Mouse (Mus musculus): Measurements from ENCODE around the gene Sphkap. TPM values are rescaled to one million over a fixed set of nuclear protein-coding genes. Genes with fewer than 3 reads are reported as not detected.

Sphkap gene
- polyA plus RNA-seq, 1 experiment from 2014 or later = 3.1 TPM

DNA sequence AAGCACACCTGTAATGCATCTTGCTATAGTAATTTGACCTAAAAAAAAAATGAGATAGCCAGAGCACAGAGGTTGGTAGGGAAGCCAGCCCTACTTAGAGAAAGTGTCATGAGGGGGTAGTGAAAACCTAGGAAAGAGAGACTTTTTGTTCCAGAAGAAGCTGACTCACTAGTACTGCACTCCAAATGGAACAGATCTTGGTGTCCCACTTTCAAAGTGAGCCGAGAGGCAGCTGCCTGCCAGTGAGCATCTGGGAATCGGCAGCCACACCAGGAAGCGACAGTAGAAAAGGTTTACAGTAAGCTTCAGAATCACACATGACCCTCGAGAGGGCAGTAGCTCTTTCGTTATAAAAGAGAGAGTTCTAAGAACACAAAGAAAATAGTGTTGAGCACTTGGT lies 12.4 kb downstream of the Sphkap start:
- H3K4me2 ChIP-seq (ENCODE audit: low read length) = no peak overlapping the region
- H3K9ac ChIP-seq (ENCODE audit: low read length) = no peak overlapping the region
- DNase-seq (ENCODE audit: low spot score) (no peak), ATAC-seq (replicated peaks; ENCODE audit: low FRiP score, low TSS enrichment, low read depth) (no peak)
- 66% methylated on average over 5 of the region's 5 CpGs for WGBS
- H3K4me3 ChIP-seq (ENCODE audit: low read depth, low read length) = no peak overlapping the region
- no peaks in the 10 kb centered on the region for H3K36me3 ChIP-seq (ENCODE audit: control insufficient read depth, insufficient read depth, low read length)
- no peak overlapping the region for H3K27ac ChIP-seq (ENCODE audit: low read depth)
- H3K9me3 ChIP-seq (ENCODE audit: control insufficient read depth, low read length) = no peaks in the 10 kb centered on the region
- no peaks in the 10 kb centered on the region for H3K27me3 ChIP-seq (replicated peaks; ENCODE audit: control insufficient read depth, insufficient read depth, low read length)
- no peaks in the 10 kb centered on the region for H3K4me1 ChIP-seq (replicated peaks; ENCODE audit: control insufficient read depth, insufficient read depth, low read length)

DNA sequence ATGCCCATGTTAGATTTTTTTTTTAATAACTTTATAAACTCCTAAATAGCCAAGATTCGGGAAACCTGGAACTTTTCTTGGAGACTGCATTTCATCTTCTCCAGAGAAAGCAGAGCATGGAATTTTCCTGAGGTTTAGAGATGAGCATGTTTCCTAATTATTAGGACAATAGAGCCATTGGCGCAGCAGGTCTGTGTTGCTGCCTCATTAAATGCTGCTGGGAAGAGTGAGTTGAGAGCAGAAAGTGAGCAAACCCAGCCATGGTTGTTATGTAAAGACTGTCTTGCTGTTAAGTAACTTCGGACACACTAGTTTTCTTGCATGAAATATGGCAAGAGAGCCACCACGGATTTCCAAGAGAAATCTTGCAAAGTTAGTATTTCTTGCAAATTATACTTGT lies 18.6 kb downstream of the Sphkap start:
- Histone ChIP-seq H3K27me3 (replicated peaks; ENCODE audit: control insufficient read depth, insufficient read depth, low read length) (no peaks in the 10 kb centered on the region), H3K4me1 (replicated peaks; ENCODE audit: control insufficient read depth, insufficient read depth, low read length) (no peaks in the 10 kb centered on the region), H3K9ac (ENCODE audit: low read length) (no peak overlapping the region), H3K36me3 (ENCODE audit: control insufficient read depth, insufficient read depth, low read length) (no peaks in the 10 kb centered on the region), H3K27ac (ENCODE audit: low read depth) (no peak overlapping the region), H3K4me2 (ENCODE audit: low read length) (no peak overlapping the region), H3K9me3 (ENCODE audit: control insufficient read depth, low read length) (no peaks in the 10 kb centered on the region), H3K4me3 (ENCODE audit: low read depth, low read length) (no peak overlapping the region)
- DNase-seq (ENCODE audit: low spot score) (no peak), ATAC-seq (replicated peaks; ENCODE audit: low FRiP score, low TSS enrichment, low read depth) (no peak)
- 67% methylated on average over 4 of the region's 4 CpGs for WGBS

DNA sequence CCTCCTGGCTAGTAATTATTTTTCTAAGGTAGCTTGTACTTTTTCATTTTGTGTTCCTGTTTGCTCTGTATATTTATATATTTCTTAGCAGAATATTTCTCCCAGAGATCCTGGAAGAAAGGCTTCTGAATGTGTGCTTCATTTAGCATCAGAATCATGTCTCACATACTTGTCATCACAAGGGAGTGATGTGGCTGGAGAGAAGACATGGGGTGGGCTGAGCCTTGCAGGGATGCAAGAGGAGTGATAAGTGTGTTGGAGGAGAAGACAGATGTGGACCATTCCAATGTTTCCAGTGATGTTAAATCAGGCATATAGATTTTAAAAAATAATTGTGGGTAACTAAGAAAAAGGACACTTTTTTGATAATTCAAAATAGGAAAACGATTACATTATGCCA lies 30.6 kb downstream of the Sphkap start:
- H3K4me3 ChIP-seq (ENCODE audit: low read depth, low read length) = no peak overlapping the region
- no peaks in the 10 kb centered on the region for H3K4me1 ChIP-seq (replicated peaks; ENCODE audit: control insufficient read depth, insufficient read depth, low read length)
- 75% methylated on average over 1 of the region's 1 CpGs for WGBS
- ATAC-seq (replicated peaks; ENCODE audit: low FRiP score, low TSS enrichment, low read depth) = no peak
- no peak for DNase-seq (ENCODE audit: low spot score)
- no peaks in the 10 kb centered on the region for H3K36me3 ChIP-seq (ENCODE audit: control insufficient read depth, insufficient read depth, low read length)
- no peak overlapping the region for H3K4me2 ChIP-seq (ENCODE audit: low read length)
- no peak overlapping the region for H3K9ac ChIP-seq (ENCODE audit: low read length)
- no peak overlapping the region for H3K27ac ChIP-seq (ENCODE audit: low read depth)
- H3K27me3 ChIP-seq (replicated peaks; ENCODE audit: control insufficient read depth, insufficient read depth, low read length) = no peaks in the 10 kb centered on the region
- H3K9me3 ChIP-seq (ENCODE audit: control insufficient read depth, low read length) = no peaks in the 10 kb centered on the region

DNA sequence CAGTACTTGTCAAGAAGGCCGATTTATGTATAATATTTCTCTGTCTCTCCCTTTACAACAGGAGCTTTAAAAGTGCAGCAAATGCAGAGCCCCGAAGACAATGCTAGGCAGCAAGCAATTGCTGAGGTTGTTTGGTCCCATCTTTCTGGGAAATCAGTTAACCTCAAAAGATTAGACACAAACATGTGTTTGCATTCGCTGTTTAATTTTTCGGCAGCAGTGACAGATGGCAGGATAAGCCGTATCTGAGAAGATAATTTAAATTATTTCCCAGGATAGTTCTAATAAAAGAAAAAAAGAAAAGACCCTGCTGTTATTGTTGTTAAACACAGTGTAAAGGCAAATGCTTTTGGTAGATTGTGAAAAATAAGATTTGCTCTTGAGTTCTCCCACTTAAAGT lies 41.5 kb downstream of the Sphkap start:
- DNase-seq (ENCODE audit: low spot score) = no peak
- Histone ChIP-seq H3K27ac (ENCODE audit: low read depth) (no peak overlapping the region), H3K9me3 (ENCODE audit: control insufficient read depth, low read length) (no peaks in the 10 kb centered on the region), H3K27me3 (replicated peaks; ENCODE audit: control insufficient read depth, insufficient read depth, low read length) (no peaks in the 10 kb centered on the region), H3K4me1 (replicated peaks; ENCODE audit: control insufficient read depth, insufficient read depth, low read length) (no peaks in the 10 kb centered on the region), H3K36me3 (ENCODE audit: control insufficient read depth, insufficient read depth, low read length) (no peaks in the 10 kb centered on the region), H3K4me2 (ENCODE audit: low read length) (no peak overlapping the region), H3K4me3 (ENCODE audit: low read depth, low read length) (no peak overlapping the region), H3K9ac (ENCODE audit: low read length) (no peak overlapping the region)
- 76% methylated on average over 5 of the region's 5 CpGs for WGBS
- no peak for ATAC-seq (replicated peaks; ENCODE audit: low FRiP score, low TSS enrichment, low read depth)

DNA sequence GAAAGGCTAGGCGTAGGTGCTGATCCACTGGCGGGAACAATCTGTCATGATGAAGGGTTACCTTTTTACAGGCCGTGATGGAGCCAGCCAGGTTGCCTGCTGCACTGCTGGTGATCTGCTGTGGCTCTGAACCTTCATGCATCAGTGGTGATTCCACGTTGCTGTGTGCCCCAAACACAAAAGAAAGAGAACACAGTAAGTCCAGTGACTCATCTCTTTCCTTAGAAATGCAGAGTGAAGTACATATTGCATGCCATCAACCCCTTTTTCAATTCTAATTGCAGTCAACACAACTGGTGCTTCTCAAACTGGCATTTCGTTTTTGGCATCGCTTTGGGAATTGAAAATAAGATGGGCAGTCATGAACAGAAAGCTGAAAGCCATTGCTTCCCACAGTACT lies 45.8 kb downstream of the Sphkap start:
- Histone ChIP-seq H3K9me3 (ENCODE audit: control insufficient read depth, low read length) (no peaks in the 10 kb centered on the region), H3K9ac (ENCODE audit: low read length) (no peak overlapping the region), H3K4me1 (replicated peaks; ENCODE audit: control insufficient read depth, insufficient read depth, low read length) (no peaks in the 10 kb centered on the region), H3K4me2 (ENCODE audit: low read length) (no peak overlapping the region), H3K27ac (ENCODE audit: low read depth) (no peak overlapping the region), H3K4me3 (ENCODE audit: low read depth, low read length) (no peak overlapping the region), H3K27me3 (replicated peaks; ENCODE audit: control insufficient read depth, insufficient read depth, low read length) (no peaks in the 10 kb centered on the region), H3K36me3 (ENCODE audit: control insufficient read depth, insufficient read depth, low read length) (no peaks in the 10 kb centered on the region)
- ATAC-seq (replicated peaks; ENCODE audit: low FRiP score, low TSS enrichment, low read depth) (no peak), DNase-seq (ENCODE audit: low spot score) (no peak)
- 84% methylated on average over 6 of the region's 6 CpGs for WGBS

DNA sequence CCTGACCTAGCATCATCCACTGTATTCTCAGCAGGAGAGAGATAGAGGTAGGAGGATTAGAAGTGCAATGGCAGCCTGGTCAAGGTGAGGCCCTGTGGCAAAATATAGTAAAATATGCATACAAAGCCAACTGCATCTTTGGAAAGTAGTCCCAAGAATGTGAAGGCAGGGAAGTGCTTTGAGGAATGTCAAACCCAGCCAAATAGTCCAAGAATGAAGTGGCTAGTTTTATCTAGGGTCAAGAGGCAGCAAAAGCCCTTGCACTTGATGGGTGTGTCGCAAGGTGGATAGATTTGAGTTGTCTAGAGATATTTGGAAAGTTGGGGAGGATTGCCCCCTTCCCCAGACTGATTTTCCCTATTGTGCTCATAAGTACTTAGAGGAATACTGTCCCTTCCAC lies 61.5 kb downstream of the Sphkap start:
- Histone ChIP-seq H3K9me3 (ENCODE audit: control insufficient read depth, low read length) (no peaks in the 10 kb centered on the region), H3K36me3 (ENCODE audit: control insufficient read depth, insufficient read depth, low read length) (no peaks in the 10 kb centered on the region), H3K4me3 (ENCODE audit: low read depth, low read length) (no peak overlapping the region), H3K27me3 (replicated peaks; ENCODE audit: control insufficient read depth, insufficient read depth, low read length) (no peaks in the 10 kb centered on the region), H3K4me2 (ENCODE audit: low read length) (no peak overlapping the region), H3K9ac (ENCODE audit: low read length) (no peak overlapping the region), H3K4me1 (replicated peaks; ENCODE audit: control insufficient read depth, insufficient read depth, low read length) (no peaks in the 10 kb centered on the region), H3K27ac (ENCODE audit: low read depth) (no peak overlapping the region)
- 92% methylated on average over 1 of the region's 1 CpGs for WGBS
- ATAC-seq (replicated peaks; ENCODE audit: low FRiP score, low TSS enrichment, low read depth) = no peak
- no peak for DNase-seq (ENCODE audit: low spot score)

DNA sequence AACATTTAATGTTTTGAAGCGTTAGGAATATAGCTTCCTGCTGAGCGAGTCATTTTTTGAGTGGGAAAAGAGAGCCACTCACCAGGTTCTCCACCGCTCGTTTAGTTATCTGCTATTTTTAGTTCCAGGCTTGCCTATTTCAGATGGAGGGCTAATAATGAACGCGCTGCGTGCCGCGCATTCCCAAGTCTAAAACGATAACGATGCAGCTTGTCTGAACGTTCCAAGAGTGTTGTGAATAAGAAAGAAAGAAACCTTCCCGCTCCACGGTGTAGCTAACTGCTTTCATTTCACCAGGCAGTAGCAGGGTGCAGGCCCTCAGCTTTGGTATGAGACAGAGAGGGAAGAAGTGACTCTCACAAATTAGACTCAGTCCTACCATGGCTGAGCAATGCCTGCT lies 62.4 kb downstream of the Sphkap start:
- Histone ChIP-seq H3K27ac (ENCODE audit: low read depth) (no peak overlapping the region), H3K27me3 (replicated peaks; ENCODE audit: control insufficient read depth, insufficient read depth, low read length) (no peaks in the 10 kb centered on the region), H3K9me3 (ENCODE audit: control insufficient read depth, low read length) (no peaks in the 10 kb centered on the region), H3K9ac (ENCODE audit: low read length) (no peak overlapping the region), H3K4me1 (replicated peaks; ENCODE audit: control insufficient read depth, insufficient read depth, low read length) (no peaks in the 10 kb centered on the region), H3K4me3 (ENCODE audit: low read depth, low read length) (no peak overlapping the region), H3K4me2 (ENCODE audit: low read length) (no peak overlapping the region), H3K36me3 (ENCODE audit: control insufficient read depth, insufficient read depth, low read length) (no peaks in the 10 kb centered on the region)
- ATAC-seq (replicated peaks; ENCODE audit: low FRiP score, low TSS enrichment, low read depth) (no peak), DNase-seq (ENCODE audit: low spot score) (no peak)
- 80% methylated on average over 14 of the region's 14 CpGs for WGBS

DNA sequence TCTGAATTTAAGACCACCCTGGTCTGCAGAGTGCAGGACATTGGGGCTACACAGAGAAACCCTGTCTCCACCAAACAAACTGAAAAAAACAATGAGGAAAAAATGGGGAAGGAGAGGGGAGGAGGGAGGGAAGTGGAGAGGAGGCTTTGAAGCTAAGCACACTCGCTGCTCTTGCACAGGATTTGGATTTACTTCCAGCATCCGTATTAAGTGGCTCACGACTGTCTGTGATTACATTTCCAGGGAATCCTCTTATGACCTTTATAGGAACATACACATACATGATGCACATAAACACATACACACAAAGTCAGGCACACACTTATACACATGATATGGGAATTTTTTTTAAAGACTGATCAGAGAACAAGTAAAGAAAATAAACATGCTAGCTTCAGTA lies 62.9 kb downstream of the Sphkap start:
- Histone ChIP-seq H3K4me1 (replicated peaks; ENCODE audit: control insufficient read depth, insufficient read depth, low read length) (no peaks in the 10 kb centered on the region), H3K36me3 (ENCODE audit: control insufficient read depth, insufficient read depth, low read length) (no peaks in the 10 kb centered on the region), H3K9ac (ENCODE audit: low read length) (no peak overlapping the region), H3K27ac (ENCODE audit: low read depth) (no peak overlapping the region), H3K27me3 (replicated peaks; ENCODE audit: control insufficient read depth, insufficient read depth, low read length) (no peaks in the 10 kb centered on the region), H3K9me3 (ENCODE audit: control insufficient read depth, low read length) (no peaks in the 10 kb centered on the region), H3K4me3 (ENCODE audit: low read depth, low read length) (no peak overlapping the region), H3K4me2 (ENCODE audit: low read length) (no peak overlapping the region)
- DNase-seq (ENCODE audit: low spot score) (no peak), ATAC-seq (replicated peaks; ENCODE audit: low FRiP score, low TSS enrichment, low read depth) (no peak)
- WGBS = 47% methylated on average over 3 of the region's 3 CpGs

DNA sequence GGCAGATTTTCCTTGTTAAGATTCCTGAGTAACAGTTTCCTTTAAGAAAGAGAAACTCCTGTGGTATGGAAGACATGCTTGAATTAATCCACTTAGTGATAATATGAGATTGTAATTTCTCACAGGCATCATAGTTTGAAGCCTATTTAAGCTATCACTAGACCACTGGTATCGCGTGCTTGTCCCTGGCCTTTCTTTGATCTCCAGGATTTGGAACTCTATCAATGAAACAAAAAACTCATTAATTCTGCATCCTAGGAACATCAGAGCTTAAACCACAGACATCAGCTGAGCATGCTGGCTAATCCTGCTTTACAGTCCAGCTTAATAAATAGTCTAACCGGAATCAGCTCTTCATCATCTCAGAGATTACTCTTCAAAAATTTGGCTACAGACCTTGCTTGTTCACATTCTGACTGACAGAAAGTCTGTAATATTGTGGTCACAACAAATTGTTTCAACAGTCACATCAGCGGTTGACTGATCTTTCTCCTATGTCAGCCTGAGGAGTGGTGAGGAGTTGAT lies 65.2 kb downstream of the Sphkap start:
- Histone ChIP-seq H3K4me2 (ENCODE audit: low read length) (no peak overlapping the region), H3K4me3 (ENCODE audit: low read depth, low read length) (no peak overlapping the region), H3K27me3 (replicated peaks; ENCODE audit: control insufficient read depth, insufficient read depth, low read length) (no peaks in the 10 kb centered on the region), H3K9ac (ENCODE audit: low read length) (no peak overlapping the region), H3K9me3 (ENCODE audit: control insufficient read depth, low read length) (no peaks in the 10 kb centered on the region), H3K4me1 (replicated peaks; ENCODE audit: control insufficient read depth, insufficient read depth, low read length) (no peaks in the 10 kb centered on the region), H3K27ac (ENCODE audit: low read depth) (no peak overlapping the region), H3K36me3 (ENCODE audit: control insufficient read depth, insufficient read depth, low read length) (no peaks in the 10 kb centered on the region)
- ATAC-seq (replicated peaks; ENCODE audit: low FRiP score, low TSS enrichment, low read depth) (no peak), DNase-seq (ENCODE audit: low spot score) (no peak)
- 81% methylated on average over 4 of the region's 4 CpGs for WGBS

Measured in intestine, embryonic 14.5 days (tissue).